In the genomic region with DNA sequence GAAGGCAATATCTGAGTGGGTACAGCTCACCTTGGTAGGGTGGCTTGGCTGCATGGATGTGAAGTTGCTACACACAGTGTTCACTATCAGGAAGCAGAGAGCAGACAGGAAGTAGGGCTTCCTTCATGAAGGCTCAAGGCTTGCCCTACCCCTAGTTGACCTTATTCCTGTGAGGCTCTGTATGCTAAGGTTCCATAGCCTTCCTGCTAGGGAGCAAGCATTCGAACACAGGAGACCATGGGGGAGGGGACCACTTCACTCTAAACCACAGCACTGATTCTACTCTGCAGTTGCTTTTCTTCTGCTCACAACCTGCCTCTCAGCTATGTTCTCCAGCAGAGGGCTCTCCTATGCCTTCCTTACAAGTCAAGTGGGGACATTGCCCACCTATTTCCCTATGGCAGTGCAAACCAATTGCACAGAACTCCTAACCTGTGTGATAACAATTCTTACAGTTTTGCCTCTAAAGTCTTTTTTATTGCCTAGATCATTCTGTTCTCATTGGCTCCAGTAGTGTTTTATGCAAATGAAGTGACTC, we compare ENCODE assay signal across 19 mouse cellular contexts.
DNase-seq lines count a peak whose midpoint lies in the region; ATAC-seq and TF ChIP-seq lines count a peak whose summit lies in the region.
"Had no signal": no experiment of that assay in that cellular context is flagged by ENCODE, and none has a peak within 500 bp of the region (broad histone marks: within the 10 kb centered on the region; RNA-seq: fewer than 3 reads in every experiment).

No protein-coding gene starts in this region.

- TF ChIP-seq CTCF in layer of hippocampus, adult 2 months (conservative IDR thresholded peaks at IDR 0.05) = peak; percentile 64

- no peak for ATAC-seq in midbrain, embryonic 14.5 days (ENCODE audit: low FRiP score, low TSS enrichment)
- ATAC-seq: inflammation-experienced regulatory T-cells, adult 6 months had no signal

- no peaks in the 10 kb centered on the region for H3K36me3 ChIP-seq in midbrain, embryonic 14.5 days (ENCODE audit: control insufficient read depth, insufficient read depth, low read length)
- no peaks in the 10 kb centered on the region for H3K36me3 ChIP-seq in midbrain, embryonic 10.5 days
- H3K36me3 ChIP-seq: heart, embryonic 15.5 days; hindbrain, embryonic 10.5 days; limb, embryonic 13.5 days; liver, embryonic 15.5 days; neural tube, embryonic 12.5 days had no signal

- H3K4me3 ChIP-seq in layer of hippocampus, adult 2 months = no peak overlapping the region
- H3K4me3 ChIP-seq in midbrain, embryonic 14.5 days (replicated peaks; ENCODE audit: low read depth, low read length) = no peak overlapping the region
- no peak overlapping the region for H3K4me3 ChIP-seq in midbrain, embryonic 10.5 days
- H3K4me3 ChIP-seq: heart, embryonic 15.5 days; hindbrain, embryonic 10.5 days; limb, embryonic 13.5 days; liver, embryonic 15.5 days; neural tube, embryonic 12.5 days had no signal

- H3K4me2 ChIP-seq in midbrain, embryonic 14.5 days (ENCODE audit: low read length) = no peak overlapping the region
- H3K4me2 ChIP-seq: heart, embryonic 15.5 days; limb, embryonic 13.5 days; liver, embryonic 15.5 days; neural tube, embryonic 12.5 days had no signal

- no peaks in the 10 kb centered on the region for H3K27me3 ChIP-seq in midbrain, embryonic 14.5 days (ENCODE audit: control insufficient read depth, insufficient read depth, low read length)
- H3K27me3 ChIP-seq in midbrain, embryonic 10.5 days (ENCODE audit: low read depth, poor library complexity, severe bottlenecking) = no peaks in the 10 kb centered on the region
- H3K27me3 ChIP-seq: heart, embryonic 15.5 days; limb, embryonic 13.5 days; liver, embryonic 15.5 days; neural tube, embryonic 12.5 days had no signal

- peak; percentile 15 for DNase-seq in embryo, embryonic 11 days
- no peak for DNase-seq in embryo, embryonic 10 days (ENCODE audit: low spot score)
- no peak for DNase-seq in layer of hippocampus, adult 2 months (ENCODE audit: low spot score in 2 of 2)
- no peak for DNase-seq in layer of hippocampus, postnatal 14 days (ENCODE audit: low spot score in 2 of 2)
- DNase-seq in midbrain, embryonic 14.5 days = peak; percentile 34
- no peak for DNase-seq in midbrain, embryonic 10.5 days (ENCODE audit: low spot score)
- peak; percentile 25 for DNase-seq in retina, embryonic 14.5 days (ENCODE audit: low spot score)
- DNase-seq in ovary, postnatal 10 days (ENCODE audit: low spot score) = no peak
- DNase-seq: cerebellum, adult 11 months; cerebellum, postnatal 14 days; heart, adult 18-20 months; lung, postnatal 36 days; thymus, postnatal 4 days had no signal

- WGBS in midbrain, embryonic 14.5 days = 45% methylated on average over 1 of the region's 1 CpGs
- WGBS in midbrain, embryonic 10.5 days = 56% methylated on average over 1 of the region's 1 CpGs

- no peaks in the 10 kb centered on the region for H3K4me1 ChIP-seq in midbrain, embryonic 14.5 days (ENCODE audit: control insufficient read depth, insufficient read depth, low read length)
- no peaks in the 10 kb centered on the region for H3K4me1 ChIP-seq in midbrain, embryonic 10.5 days
- H3K4me1 ChIP-seq: heart, embryonic 15.5 days; hindbrain, embryonic 10.5 days; limb, embryonic 13.5 days; liver, embryonic 15.5 days; neural tube, embryonic 12.5 days had no signal

- H3K9ac ChIP-seq in midbrain, embryonic 14.5 days (replicated peaks; ENCODE audit: low read length) = no peak overlapping the region
- H3K9ac ChIP-seq: heart, embryonic 15.5 days; limb, embryonic 13.5 days; liver, embryonic 15.5 days; neural tube, embryonic 12.5 days had no signal

- H3K9me3 ChIP-seq in midbrain, embryonic 14.5 days (ENCODE audit: control insufficient read depth, low read length) = no peaks in the 10 kb centered on the region
- H3K9me3 ChIP-seq in midbrain, embryonic 10.5 days (replicated peaks) = no peaks in the 10 kb centered on the region
- H3K9me3 ChIP-seq: heart, embryonic 15.5 days; hindbrain, embryonic 10.5 days; limb, embryonic 13.5 days; liver, embryonic 15.5 days; neural tube, embryonic 12.5 days had no signal

- no peak overlapping the region for H3K27ac ChIP-seq in layer of hippocampus, adult 2 months
- H3K27ac ChIP-seq in midbrain, embryonic 14.5 days (replicated peaks; ENCODE audit: low read depth, low read length) = no peak overlapping the region
- H3K27ac ChIP-seq in midbrain, embryonic 10.5 days (replicated peaks) = no peak overlapping the region
- H3K27ac ChIP-seq: heart, embryonic 15.5 days; hindbrain, embryonic 10.5 days; limb, embryonic 13.5 days; liver, embryonic 15.5 days; neural tube, embryonic 12.5 days had no signal

Comparison
In these comparisons a context has a peak if more than half of its experiments do, and no peak if none do; other contexts are left out.
1. DNase-seq: peak in embryo, embryonic 11 days (single experiment), midbrain, embryonic 14.5 days (single experiment) and retina, embryonic 14.5 days (single experiment); none in embryo, embryonic 10 days (single experiment), layer of hippocampus, adult 2 months (0 of 2), layer of hippocampus, postnatal 14 days (0 of 2), midbrain, embryonic 10.5 days (single experiment) and ovary, postnatal 10 days (single experiment).